Mouse (Mus musculus): ENCODE data around the gene Uba2. TPM values are rescaled to one million over a fixed set of nuclear protein-coding genes. Genes with fewer than 3 reads are reported as not detected.
A peak's percentile ranks its signal among the peaks of the same experiment; 100 is the strongest.
"Not testable (repeated sequence)": the region's sequence is repeated elsewhere in the genome, so short reads cannot be mapped to it uniquely, and the experiment has no call there.

Gene Uba2
- polyA plus RNA-seq, 1 experiment from 2014 or later = 261 TPM

GRCm38 (mm10) chr7:34176241-34176640 is 6.8 kb upstream of the Uba2 start:
- not testable (repeated sequence) for H3K27ac ChIP-seq (ENCODE audit: low read depth, low read length); H3K4me1 ChIP-seq (ENCODE audit: control insufficient read depth, insufficient read depth, low read length); DNase-seq (ENCODE audit: low spot score); H3K4me2 ChIP-seq (ENCODE audit: low read depth); H3K27me3 ChIP-seq (ENCODE audit: control insufficient read depth, insufficient read depth, low read length); H3K36me3 ChIP-seq (ENCODE audit: control insufficient read depth, insufficient read depth, low read length); H3K4me3 ChIP-seq (ENCODE audit: low read depth, low read length); H3K9me3 ChIP-seq (ENCODE audit: control insufficient read depth, low read length); H3K9ac ChIP-seq (ENCODE audit: low read length); ATAC-seq (ENCODE audit: insufficient read depth, low FRiP score, low TSS enrichment)
- 80% methylated on average over 6 of the region's 6 CpGs for WGBS

- Histone ChIP-seq H3K9me3 (ENCODE audit: control insufficient read depth, low read length) (no peaks in the 10 kb centered on the region), H3K36me3 (ENCODE audit: control insufficient read depth, insufficient read depth, low read length) (no peaks in the 10 kb centered on the region), H3K4me3 (ENCODE audit: low read depth, low read length) (no peak overlapping the region), H3K27ac (ENCODE audit: low read depth, low read length) (no peak overlapping the region), H3K27me3 (ENCODE audit: control insufficient read depth, insufficient read depth, low read length) (no peaks in the 10 kb centered on the region), H3K9ac (ENCODE audit: low read length) (no peak overlapping the region), H3K4me2 (ENCODE audit: low read depth) (no peak overlapping the region), H3K4me1 (ENCODE audit: control insufficient read depth, insufficient read depth, low read length) (no peaks in the 10 kb centered on the region)
- 84% methylated on average over 1 of the region's 1 CpGs for WGBS
- DNase-seq (ENCODE audit: low spot score) = no peak
- no peak for ATAC-seq (ENCODE audit: insufficient read depth, low FRiP score, low TSS enrichment)
These were observed 2.9 kb upstream of the Uba2 start for GRCm38 (mm10) chr7:34172251-34172650.

- peak overlapping the region; percentile 81 for H3K27ac ChIP-seq (ENCODE audit: low read depth, low read length)
- WGBS = 11% methylated on average over 30 of the region's 30 CpGs
- H3K36me3 ChIP-seq (ENCODE audit: control insufficient read depth, insufficient read depth, low read length) = peaks cover 5% of the 10 kb centered on the region
- 0 out of 2 replicates have a peak, but pooled peaks cover 4% of the 10 kb centered on the region for H3K4me1 ChIP-seq (ENCODE audit: control insufficient read depth, insufficient read depth, low read length)
- peak overlapping the region; percentile 88 for H3K9ac ChIP-seq (ENCODE audit: low read length)
- H3K9me3 ChIP-seq (ENCODE audit: control insufficient read depth, low read length) = no peaks in the 10 kb centered on the region
- H3K4me3 ChIP-seq (ENCODE audit: low read depth, low read length) = peak overlapping the region; percentile 71
- no peaks in the 10 kb centered on the region for H3K27me3 ChIP-seq (ENCODE audit: control insufficient read depth, insufficient read depth, low read length)
- ATAC-seq (ENCODE audit: insufficient read depth, low FRiP score, low TSS enrichment) (peak; percentile 94), DNase-seq (ENCODE audit: low spot score) (peak; percentile 94)
- H3K4me2 ChIP-seq (ENCODE audit: low read depth) = peak overlapping the region; percentile 68
These were observed 738 bp downstream of the Uba2 start for GRCm38 (mm10) chr7:34168470-34169251.

- under 1% methylated on average over 54 of the region's 54 CpGs for WGBS
- DNase-seq (ENCODE audit: low spot score) = no peak
These were observed 1.5 kb downstream of the Uba2 start for GRCm38 (mm10) chr7:34167766-34168469.

GRCm38 (mm10) chr7:34166850-34167249 is 2.5 kb downstream of the Uba2 start:
- DNase-seq (ENCODE audit: low spot score) (peak; percentile 41), ATAC-seq (ENCODE audit: insufficient read depth, low FRiP score, low TSS enrichment) (no peak)
- 58% methylated on average over 4 of the region's 4 CpGs for WGBS
- Histone ChIP-seq H3K9me3 (ENCODE audit: control insufficient read depth, low read length) (no peaks in the 10 kb centered on the region), H3K27me3 (ENCODE audit: control insufficient read depth, insufficient read depth, low read length) (no peaks in the 10 kb centered on the region), H3K36me3 (ENCODE audit: control insufficient read depth, insufficient read depth, low read length) (peaks cover 13% of the 10 kb centered on the region), H3K4me1 (ENCODE audit: control insufficient read depth, insufficient read depth, low read length) (0 out of 2 replicates have a peak, but pooled peaks cover 4% of the 10 kb centered on the region), H3K27ac (ENCODE audit: low read depth, low read length) (no peak overlapping the region), H3K4me2 (ENCODE audit: low read depth) (no peak overlapping the region), H3K4me3 (ENCODE audit: low read depth, low read length) (no peak overlapping the region), H3K9ac (ENCODE audit: low read length) (no peak overlapping the region)

More at GRCm38 (mm10) chr7:34167766-34168469, 1.5 kb downstream of the Uba2 start:
- Histone ChIP-seq H3K9ac (ENCODE audit: low read length) (peak overlapping the region; percentile 88), H3K36me3 (ENCODE audit: control insufficient read depth, insufficient read depth, low read length) (peaks cover 10% of the 10 kb centered on the region), H3K4me2 (ENCODE audit: low read depth) (peak overlapping the region; percentile 68), H3K27me3 (ENCODE audit: control insufficient read depth, insufficient read depth, low read length) (no peaks in the 10 kb centered on the region), H3K27ac (ENCODE audit: low read depth, low read length) (peak overlapping the region; percentile 81), H3K9me3 (ENCODE audit: control insufficient read depth, low read length) (no peaks in the 10 kb centered on the region), H3K4me3 (ENCODE audit: low read depth, low read length) (peak overlapping the region; percentile 71), H3K4me1 (ENCODE audit: control insufficient read depth, insufficient read depth, low read length) (0 out of 2 replicates have a peak, but pooled peaks cover 4% of the 10 kb centered on the region)
- peak; percentile 82 for ATAC-seq (ENCODE audit: insufficient read depth, low FRiP score, low TSS enrichment)

GRCm38 (mm10) chr7:34165999-34166398 is 3.4 kb downstream of the Uba2 start:
- DNase-seq (ENCODE audit: low spot score) (no peak), ATAC-seq (ENCODE audit: insufficient read depth, low FRiP score, low TSS enrichment) (no peak)
- no peak overlapping the region for H3K4me2 ChIP-seq (ENCODE audit: low read depth)
- H3K4me3 ChIP-seq (ENCODE audit: low read depth, low read length) = no peak overlapping the region
- peaks cover 16% of the 10 kb centered on the region for H3K36me3 ChIP-seq (ENCODE audit: control insufficient read depth, insufficient read depth, low read length)
- H3K27ac ChIP-seq (ENCODE audit: low read depth, low read length) = no peak overlapping the region
- WGBS = 86% methylated on average over 3 of the region's 3 CpGs
- no peaks in the 10 kb centered on the region for H3K9me3 ChIP-seq (ENCODE audit: control insufficient read depth, low read length)
- H3K27me3 ChIP-seq (ENCODE audit: control insufficient read depth, insufficient read depth, low read length) = no peaks in the 10 kb centered on the region
- H3K4me1 ChIP-seq (ENCODE audit: control insufficient read depth, insufficient read depth, low read length) = 0 out of 2 replicates have a peak, but pooled peaks cover 4% of the 10 kb centered on the region
- H3K9ac ChIP-seq (ENCODE audit: low read length) = no peak overlapping the region

GRCm38 (mm10) chr7:34164671-34165070 is 4.7 kb downstream of the Uba2 start:
- H3K4me3 ChIP-seq (ENCODE audit: low read depth, low read length) = no peak overlapping the region
- ATAC-seq (ENCODE audit: insufficient read depth, low FRiP score, low TSS enrichment) (no peak), DNase-seq (ENCODE audit: low spot score) (no peak)
- 93% methylated on average over 7 of the region's 7 CpGs for WGBS
- peaks cover 22% of the 10 kb centered on the region for H3K36me3 ChIP-seq (ENCODE audit: control insufficient read depth, insufficient read depth, low read length)
- no peaks in the 10 kb centered on the region for H3K9me3 ChIP-seq (ENCODE audit: control insufficient read depth, low read length)
- no peaks in the 10 kb centered on the region for H3K27me3 ChIP-seq (ENCODE audit: control insufficient read depth, insufficient read depth, low read length)
- H3K27ac ChIP-seq (ENCODE audit: low read depth, low read length) = no peak overlapping the region
- H3K9ac ChIP-seq (ENCODE audit: low read length) = no peak overlapping the region
- H3K4me2 ChIP-seq (ENCODE audit: low read depth) = no peak overlapping the region
- H3K4me1 ChIP-seq (ENCODE audit: control insufficient read depth, insufficient read depth, low read length) = 0 out of 2 replicates have a peak, but pooled peaks cover 4% of the 10 kb centered on the region

GRCm38 (mm10) chr7:34159167-34159566 is 10.2 kb downstream of the Uba2 start:
- WGBS = 92% methylated on average over 3 of the region's 3 CpGs
- Histone ChIP-seq H3K27ac (ENCODE audit: low read depth, low read length) (no peak overlapping the region), H3K9me3 (ENCODE audit: control insufficient read depth, low read length) (no peaks in the 10 kb centered on the region), H3K36me3 (ENCODE audit: control insufficient read depth, insufficient read depth, low read length) (peaks cover 44% of the 10 kb centered on the region), H3K4me1 (ENCODE audit: control insufficient read depth, insufficient read depth, low read length) (no peaks in the 10 kb centered on the region), H3K4me3 (ENCODE audit: low read depth, low read length) (no peak overlapping the region), H3K27me3 (ENCODE audit: control insufficient read depth, insufficient read depth, low read length) (no peaks in the 10 kb centered on the region), H3K9ac (ENCODE audit: low read length) (no peak overlapping the region), H3K4me2 (ENCODE audit: low read depth) (no peak overlapping the region)
- ATAC-seq (ENCODE audit: insufficient read depth, low FRiP score, low TSS enrichment) (no peak), DNase-seq (ENCODE audit: low spot score) (no peak)

Data from neural tube, embryonic 11.5 days (tissue).